Mouse (Mus musculus) bone marrow, adult 2 months (tissue): ENCODE data around the gene Me1.
"Not testable (repeated sequence)": the region's sequence is repeated elsewhere in the genome, so short reads cannot be mapped to it uniquely, and the experiment has no call there.

Source experiments
- CTCF ChIP-seq: fragments of 200-500 bp; IDR thresholded peaks from 2 replicates; pipeline ENCODE4 v1.5.1; 2011; ENCODE audit warnings: low read length, control low read depth; ENCODE audit not compliant: control insufficient read depth, insufficient read depth
- POLR2A ChIP-seq: fragments of 200-500 bp; IDR thresholded peaks from 2 replicates; pipeline ENCODE4 v1.6.1; 2011; ENCODE audit warnings: low read depth, mild to moderate bottlenecking, control low read depth, low read length, borderline replicate concordance; ENCODE audit not compliant: control insufficient read depth

- TF ChIP-seq POLR2A, CTCF: not testable (repeated sequence)
These were observed 98.8 kb downstream of the Me1 start for GRCm38 (mm10) chr9:86596983-86597382.
